Mouse (Mus musculus) heart, embryonic 15.5 days (tissue): ENCODE data around the gene Gm10842. TPM values are rescaled to one million over a fixed set of nuclear protein-coding genes. Genes with fewer than 3 reads are reported as not detected.
"Not testable (repeated sequence)": the region's sequence is repeated elsewhere in the genome, so short reads cannot be mapped to it uniquely, and the experiment has no call there.

Experiments
- ATAC-seq: fragments of 200-750 bp; cut with Nextera tagmentation; replicated peaks from 2 replicates; pipeline ENCODE4 v1.8.0; 2017; ENCODE audit warnings: low read depth, moderate TSS enrichment; ENCODE audit not compliant: insufficient number of reproducible peaks, insufficient read depth, low FRiP score
- H3K27ac ChIP-seq: fragments of 300-500 bp; sonication (generic); 2 replicates; pipeline ENCODE4 v1.5.1; 2015; ENCODE audit warnings: mild to moderate bottlenecking, inconsistent platforms
- H3K27me3 ChIP-seq: fragments of 300-500 bp; sonication (generic); 2 replicates; pipeline ENCODE4 v1.6.1; 2015; ENCODE audit warnings: inconsistent platforms
- H3K36me3 ChIP-seq: fragments of 300-500 bp; sonication (generic); 2 replicates; pipeline ENCODE4 v1.6.1; 2015; ENCODE audit warnings: mild to moderate bottlenecking, inconsistent platforms
- H3K4me1 ChIP-seq: fragments of 300-500 bp; sonication (generic); replicated peaks from 2 replicates; pipeline ENCODE4 v1.6.1; 2015; ENCODE audit warnings: inconsistent platforms
- H3K4me2 ChIP-seq: fragments of 300-500 bp; sonication (generic); 2 replicates; pipeline ENCODE4 v1.6.1; 2015; ENCODE audit warnings: inconsistent platforms, mild to moderate bottlenecking, moderate library complexity
- H3K4me3 ChIP-seq: fragments of 300-500 bp; sonication (generic); 2 replicates; pipeline ENCODE4 v1.5.1; 2015; ENCODE audit warnings: mild to moderate bottlenecking, inconsistent platforms
- H3K9ac ChIP-seq: fragments of 300-500 bp; sonication (generic); 2 replicates; pipeline ENCODE4 v1.6.1; 2015; ENCODE audit warnings: mild to moderate bottlenecking, inconsistent platforms
- H3K9me3 ChIP-seq: fragments of 300-500 bp; sonication (generic); replicated peaks from 2 replicates; pipeline ENCODE4 v1.6.1; 2016; ENCODE audit warnings: inconsistent platforms
- WGBS: fragments of 180-500 bp; shearing (Covaris S2); methylation state at CpG from one replicate; pipeline ENCODE4 v1.1.7; 2015; ENCODE audit warnings: mixed read lengths; 5-methylcytosine and 5-hydroxymethylcytosine counted together
- polyA plus RNA-seq: library from polyadenylated mRNA; unstranded; fragments of >200 nt; fragmentation: Nextera tagmentation; extraction: Ambion mirVana; gene quantifications from 2 replicates; pipeline ENCODE4 v1.2.1, GENCODE M21; 2015

Gm10842 gene
- not detected in 2 replicates for polyA plus RNA-seq

DNA sequence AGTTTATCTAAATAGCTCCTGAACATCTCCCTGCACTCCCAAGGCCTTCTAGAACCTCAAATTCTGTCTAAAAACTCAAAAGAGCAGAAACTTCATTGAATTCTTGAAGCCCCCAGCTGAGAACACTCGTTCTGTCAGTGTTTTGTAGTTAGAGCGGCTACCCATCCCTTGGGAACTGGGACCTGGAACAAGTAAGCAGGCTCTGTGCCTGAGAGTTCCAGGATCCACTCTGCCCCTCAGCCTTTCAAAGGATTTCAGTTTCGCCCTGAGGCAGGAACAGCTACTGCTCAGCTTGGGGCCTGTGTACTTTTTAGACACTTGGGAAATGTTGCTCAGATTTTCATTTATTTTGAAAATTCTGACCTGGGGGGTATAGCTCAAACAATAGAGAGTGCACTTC, at the start of gene Gm10842:
Gm10842 (plus strand) TSS at position 301 of the 400 bp plus-strand sequence.
- H3K9me3 ChIP-seq, result no peaks in the 10 kb centered on the region
- H3K4me3 ChIP-seq, result no peak within 1 kb of the TSS
- H3K27ac ChIP-seq, result no peak within 1 kb of the TSS
- 64% methylated on average over 3 of the region's 3 CpGs for WGBS
- no peaks in the 10 kb centered on the region for H3K27me3 ChIP-seq
- no peak within 1 kb of the TSS for H3K4me2 ChIP-seq
- no peak within 1 kb of the TSS for H3K9ac ChIP-seq
- ATAC-seq, result no peak
- H3K4me1 ChIP-seq, result 0 out of 2 replicates have a peak, but pooled peaks cover 5% of the 10 kb centered on the region
- no peaks in the 10 kb centered on the region for H3K36me3 ChIP-seq

GRCm38 (mm10) chr11:105112448-105112847, 34.2 kb upstream of the Gm10842 start:
- not testable (repeated sequence) for H3K27ac ChIP-seq, H3K4me3 ChIP-seq, H3K4me2 ChIP-seq, H3K36me3 ChIP-seq, ATAC-seq, H3K27me3 ChIP-seq, H3K4me1 ChIP-seq, H3K9ac ChIP-seq, H3K9me3 ChIP-seq
- WGBS, result 75% methylated on average over 22 of the region's 22 CpGs

DNA sequence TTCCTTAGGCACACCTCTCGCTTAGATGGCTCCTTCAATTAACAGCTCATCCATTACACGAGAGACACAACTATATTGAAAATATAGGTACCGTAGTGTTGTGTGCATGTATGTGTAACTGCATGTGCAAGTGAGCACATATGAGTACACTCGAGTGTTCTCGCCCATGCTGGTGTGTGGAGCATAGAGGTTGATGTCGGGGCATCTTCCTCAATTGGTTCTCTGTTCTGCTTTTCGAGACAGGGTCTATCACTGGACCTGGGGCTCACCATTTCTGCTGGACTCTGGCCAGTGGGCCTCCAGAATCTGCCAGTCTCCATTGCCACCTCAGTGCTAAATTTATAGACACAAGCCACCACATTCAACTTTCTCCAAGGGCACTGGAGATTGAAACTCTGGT, 28.9 kb upstream of the Gm10842 start:
- Histone ChIP-seq H3K36me3 (no peaks in the 10 kb centered on the region), H3K4me1 (no peaks in the 10 kb centered on the region), H3K27ac (no peak overlapping the region), H3K4me2 (no peak overlapping the region), H3K27me3 (no peaks in the 10 kb centered on the region), H3K9ac (no peak overlapping the region), H3K9me3 (no peaks in the 10 kb centered on the region), H3K4me3 (no peak overlapping the region)
- no peak for ATAC-seq
- WGBS, result 82% methylated on average over 7 of the region's 7 CpGs

- Histone ChIP-seq H3K4me1 (no peaks in the 10 kb centered on the region), H3K27me3 (no peaks in the 10 kb centered on the region), H3K4me3 (no peak overlapping the region), H3K9ac (no peak overlapping the region), H3K27ac (no peak overlapping the region), H3K36me3 (no peaks in the 10 kb centered on the region), H3K9me3 (no peaks in the 10 kb centered on the region), H3K4me2 (no peak overlapping the region)
- no peak for ATAC-seq
- 26% methylated on average over 4 of the region's 4 CpGs for whole genome bisulfite sequencing
These were observed 26.1 kb upstream of the Gm10842 start for GRCm38 (mm10) chr11:105120551-105121061.

- not testable (repeated sequence) for H3K27me3 ChIP-seq, H3K4me2 ChIP-seq, H3K4me1 ChIP-seq, H3K9me3 ChIP-seq, H3K36me3 ChIP-seq, ATAC-seq, H3K4me3 ChIP-seq, H3K27ac ChIP-seq, H3K9ac ChIP-seq
- WGBS, result 60% methylated on average over 5 of the region's 5 CpGs
These were observed 24.9 kb upstream of the Gm10842 start for GRCm38 (mm10) chr11:105121792-105122191.

GRCm38 (mm10) chr11:105123986-105124385, 22.7 kb upstream of the Gm10842 start:
- ATAC-seq, result no peak
- Histone ChIP-seq H3K4me1 (peaks cover 13% of the 10 kb centered on the region), H3K27me3 (no peaks in the 10 kb centered on the region), H3K27ac (no peak overlapping the region), H3K4me2 (no peak overlapping the region), H3K9ac (no peak overlapping the region), H3K36me3 (no peaks in the 10 kb centered on the region), H3K9me3 (no peaks in the 10 kb centered on the region), H3K4me3 (no peak overlapping the region)
- WGBS, result 11% methylated on average over 9 of the region's 9 CpGs

GRCm38 (mm10) chr11:105125735-105126519, 20.8 kb upstream of the Gm10842 start, which contains the start of gene Mettl2:
Gene Mettl2 (plus strand): TSS chr11:105126425.
- peak; percentile 90 for ATAC-seq
- peak within 1 kb of the TSS; percentile 87 for H3K27ac ChIP-seq
- 1% methylated on average over 29 of the region's 38 CpGs for WGBS
- peak within 1 kb of the TSS; percentile 79 for H3K9ac ChIP-seq
- no peaks in the 10 kb centered on the region for H3K9me3 ChIP-seq
- H3K4me3 ChIP-seq, result peak within 1 kb of the TSS; percentile 100
- H3K4me1 ChIP-seq, result peaks cover 13% of the 10 kb centered on the region
- peaks cover 4% of the 10 kb centered on the region; the same call in 1 of the 2 replicates for H3K36me3 ChIP-seq
- no peaks in the 10 kb centered on the region for H3K27me3 ChIP-seq
- peak within 1 kb of the TSS; percentile 86 for H3K4me2 ChIP-seq

DNA sequence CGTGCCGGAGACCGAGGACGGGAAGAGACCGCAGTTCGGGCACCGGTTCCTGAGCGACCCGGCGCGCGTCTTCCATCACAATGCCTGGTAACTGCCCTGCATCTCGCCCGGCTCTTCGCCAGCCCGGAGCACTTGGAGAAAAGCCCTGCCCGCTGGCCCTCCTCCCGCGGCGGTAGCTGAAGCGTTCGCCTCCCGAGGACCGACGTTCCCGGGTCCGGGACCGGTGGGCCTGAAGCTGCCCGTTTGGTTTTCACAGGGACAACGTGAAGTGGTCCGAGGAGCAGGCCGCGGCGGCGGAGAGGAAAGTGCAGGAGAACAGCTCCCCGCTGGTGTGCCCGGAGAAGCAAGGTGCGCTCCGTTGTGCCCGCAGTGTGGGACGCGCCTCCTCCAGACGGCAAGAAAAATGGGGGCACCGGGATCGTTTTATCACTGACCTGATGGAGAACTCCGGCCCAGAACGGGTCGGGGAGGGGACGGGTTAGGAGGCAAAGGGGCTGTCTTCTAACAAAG, 20.1 kb upstream of the Gm10842 start:
- H3K36me3 ChIP-seq, result peaks cover 10% of the 10 kb centered on the region
- peak overlapping the region; percentile 86 for H3K4me2 ChIP-seq
- H3K27me3 ChIP-seq, result no peaks in the 10 kb centered on the region
- ATAC-seq, result peak; percentile 24; the same call in 1 of the 2 replicates
- peak overlapping the region; percentile 100 for H3K4me3 ChIP-seq
- WGBS, result under 1% methylated on average over 48 of the region's 49 CpGs
- H3K4me1 ChIP-seq, result peaks cover 13% of the 10 kb centered on the region
- H3K27ac ChIP-seq, result no peak overlapping the region
- H3K9me3 ChIP-seq, result no peaks in the 10 kb centered on the region
- peak overlapping the region; percentile 79 for H3K9ac ChIP-seq

GRCm38 (mm10) chr11:105135692-105136091, 11.0 kb upstream of the Gm10842 start:
- no peaks in the 10 kb centered on the region for H3K4me1 ChIP-seq
- no peak overlapping the region for H3K4me3 ChIP-seq
- no peak overlapping the region for H3K27ac ChIP-seq
- H3K36me3 ChIP-seq, result peaks cover 92% of the 10 kb centered on the region
- H3K9ac ChIP-seq, result no peak overlapping the region
- 82% methylated on average over 7 of the region's 7 CpGs for WGBS
- H3K9me3 ChIP-seq, result no peaks in the 10 kb centered on the region
- H3K4me2 ChIP-seq, result no peak overlapping the region
- ATAC-seq, result no peak
- no peaks in the 10 kb centered on the region for H3K27me3 ChIP-seq

- H3K4me2 ChIP-seq, H3K9me3 ChIP-seq, H3K9ac ChIP-seq, H3K4me1 ChIP-seq, H3K27me3 ChIP-seq, ATAC-seq, H3K4me3 ChIP-seq, H3K27ac ChIP-seq: not testable (repeated sequence)
- 93% methylated on average over 2 of the region's 2 CpGs for WGBS
- H3K36me3 ChIP-seq, result peaks cover 84% of the 10 kb centered on the region
These were observed 9.4 kb upstream of the Gm10842 start for GRCm38 (mm10) chr11:105137255-105137654.

DNA sequence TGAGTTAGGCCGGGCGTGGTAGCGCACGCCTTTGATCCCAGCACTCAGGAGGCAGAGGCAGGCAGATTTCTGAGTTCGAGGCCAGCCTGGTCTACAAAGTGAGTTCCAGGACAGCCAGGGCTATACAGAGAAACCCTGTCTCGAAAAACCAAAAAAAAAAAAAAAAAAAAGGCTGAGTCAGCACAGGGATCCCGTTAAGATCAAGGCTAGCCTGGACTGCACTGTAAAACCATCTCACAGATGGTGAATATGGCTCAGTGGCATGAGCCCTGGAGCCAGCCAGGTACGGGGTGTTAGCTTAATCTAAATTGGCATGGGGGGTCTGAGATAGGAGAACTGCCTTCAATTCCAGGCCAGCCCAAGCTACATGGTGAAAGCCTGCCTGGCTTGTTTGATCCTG, 6.2 kb upstream of the Gm10842 start:
- not testable (repeated sequence) for ATAC-seq, H3K9me3 ChIP-seq, H3K27me3 ChIP-seq, H3K4me3 ChIP-seq, H3K9ac ChIP-seq, H3K4me2 ChIP-seq, H3K27ac ChIP-seq, H3K4me1 ChIP-seq
- H3K36me3 ChIP-seq, result peaks cover 52% of the 10 kb centered on the region
- 92% methylated on average over 8 of the region's 8 CpGs for WGBS
